ENCODE assay signal across 17 mouse cellular contexts in the genomic region with DNA sequence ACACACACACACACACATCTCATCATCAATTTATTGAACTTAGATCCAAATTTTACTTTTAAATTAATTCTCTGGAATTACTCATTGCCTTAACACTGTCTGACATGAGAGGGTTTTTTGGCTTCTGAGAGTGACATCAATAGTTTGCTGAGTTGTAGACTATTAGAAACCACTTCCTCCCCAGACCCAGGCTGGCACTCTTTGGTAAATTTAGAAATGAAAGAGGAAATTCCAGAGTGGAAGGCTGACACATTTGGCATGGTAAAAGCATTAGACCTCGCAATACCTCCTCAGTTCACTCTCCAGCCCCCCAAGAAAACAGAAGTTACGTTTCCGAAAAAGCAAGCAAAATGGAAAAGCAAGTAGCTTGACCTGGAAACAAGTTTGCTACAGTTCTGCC. TPM values are rescaled to one million over a fixed set of nuclear protein-coding genes. Genes with fewer than 3 reads are reported as not detected.
DNase-seq lines count a peak whose midpoint lies in the region; ATAC-seq and TF ChIP-seq lines count a peak whose summit lies in the region.
"Had no signal": no experiment of that assay in that cellular context is flagged by ENCODE, and none has a peak within 500 bp of the region (broad histone marks: within the 10 kb centered on the region; RNA-seq: fewer than 3 reads in every experiment).

No protein-coding gene starts in this region.

- H3K27ac ChIP-seq in layer of hippocampus, adult 2 months, result peak overlapping the region; percentile 98
- peak overlapping the region; percentile 75 for H3K27ac ChIP-seq in embryonic fibroblast, embryonic 13.5 days (ENCODE audit: insufficient read depth, low read length)
- H3K27ac ChIP-seq in neural tube, embryonic 15.5 days (replicated peaks), result no peak overlapping the region
- H3K27ac ChIP-seq: forebrain, embryonic 13.5 days; hindbrain, embryonic 14.5 days; midbrain, embryonic 12.5 days; neural tube, embryonic 13.5 days had no signal

- WGBS in neural tube, embryonic 15.5 days, result 89% methylated on average over 3 of the region's 3 CpGs

- TF ChIP-seq CTCF in layer of hippocampus, adult 2 months (conservative IDR thresholded peaks at IDR 0.05), result no peak
- TF ChIP-seq CTCF in embryonic fibroblast, embryonic 13.5 days (IDR thresholded peaks at IDR 0.05; ENCODE audit: borderline replicate concordance, insufficient read depth, low read length), result no peak

- peaks cover 38% of the 10 kb centered on the region for H3K4me1 ChIP-seq in embryonic fibroblast, embryonic 13.5 days (ENCODE audit: control insufficient read depth, insufficient read depth, low read length)
- H3K4me1 ChIP-seq in neural tube, embryonic 15.5 days, result peaks cover 12% of the 10 kb centered on the region

- no peaks in the 10 kb centered on the region for H3K9me3 ChIP-seq in neural tube, embryonic 15.5 days (replicated peaks)
- H3K9me3 ChIP-seq: forebrain, embryonic 13.5 days; midbrain, embryonic 12.5 days; neural tube, embryonic 13.5 days had no signal

- no peak overlapping the region for H3K9ac ChIP-seq in neural tube, embryonic 15.5 days (replicated peaks)
- H3K9ac ChIP-seq: forebrain, embryonic 13.5 days; hindbrain, embryonic 14.5 days; midbrain, embryonic 12.5 days; neural tube, embryonic 13.5 days had no signal

- no peaks in the 10 kb centered on the region for H3K36me3 ChIP-seq in myocyte (ENCODE audit: control insufficient read depth, insufficient read depth)
- no peaks in the 10 kb centered on the region for H3K36me3 ChIP-seq in neural tube, embryonic 15.5 days
- H3K36me3 ChIP-seq: midbrain, embryonic 12.5 days; neural tube, embryonic 13.5 days had no signal

- TF ChIP-seq POLR2A in embryonic fibroblast, embryonic 13.5 days (IDR thresholded peaks at IDR 0.05; ENCODE audit: low read depth, low read length), result no peak
- TF ChIP-seq POLR2A in myocyte (IDR thresholded peaks at IDR 0.05; ENCODE audit: insufficient read length, low read depth), result no peak

- H3ac ChIP-seq in myocyte (ENCODE audit: control insufficient read depth, insufficient read length), result no peak overlapping the region

- H3K4me3 ChIP-seq in layer of hippocampus, adult 2 months, result no peak overlapping the region
- H3K4me3 ChIP-seq in embryonic fibroblast, embryonic 13.5 days (ENCODE audit: insufficient read depth, low read length), result no peak overlapping the region
- H3K4me3 ChIP-seq in myocyte, result no peak overlapping the region
- no peak overlapping the region for H3K4me3 ChIP-seq in neural tube, embryonic 15.5 days (replicated peaks)
- H3K4me3 ChIP-seq: forebrain, embryonic 13.5 days; gastrocnemius, adult 2 months; midbrain, embryonic 12.5 days; neural tube, embryonic 13.5 days had no signal

- peak overlapping the region; percentile 64 for H3K4me2 ChIP-seq in myocyte (ENCODE audit: low read depth)
- no peak overlapping the region for H3K4me2 ChIP-seq in neural tube, embryonic 15.5 days
- H3K4me2 ChIP-seq: forebrain, embryonic 13.5 days; hindbrain, embryonic 14.5 days; midbrain, embryonic 12.5 days; neural tube, embryonic 13.5 days had no signal

- no peak for ATAC-seq in neural tube, embryonic 15.5 days (ENCODE audit: low FRiP score)
- ATAC-seq: forebrain, embryonic 13.5 days had no signal

- H3K79me2 ChIP-seq in myocyte (ENCODE audit: control insufficient read depth, insufficient read depth), result peaks cover 94% of the 10 kb centered on the region

- H3K27me3 ChIP-seq in myocyte (ENCODE audit: control insufficient read depth, insufficient read depth, insufficient read length), result no peaks in the 10 kb centered on the region
- no peaks in the 10 kb centered on the region for H3K27me3 ChIP-seq in neural tube, embryonic 15.5 days (replicated peaks)
- H3K27me3 ChIP-seq: forebrain, embryonic 13.5 days; midbrain, embryonic 12.5 days; neural tube, embryonic 13.5 days had no signal

- no peak for DNase-seq in layer of hippocampus, adult 2 months (ENCODE audit: low spot score in 2 of 2)
- DNase-seq in layer of hippocampus, adult 9-10 months (ENCODE audit: low spot score), result no peak
- DNase-seq in Muller cell, postnatal 12 days (ENCODE audit: inconsistent ontology term), result peak; percentile 74
- DNase-seq in testis, postnatal 14 days (ENCODE audit: low spot score), result no peak
- DNase-seq: adrenal gland, postnatal 14 days; cerebellum, adult 11 months; gastrocnemius, adult 2 months; kidney, postnatal 10 days; left cerebral cortex, postnatal 4 days; retina, postnatal 1 day had no signal

TF ChIP-seq in myocyte, 11 proteins besides CTCF, POLR2A, EP300 and RAD21:
- TF ChIP-seq TCF3 (IDR thresholded peaks at IDR 0.05; ENCODE audit: insufficient read length, low read depth) (no peak), POLR2AphosphoS2 (IDR thresholded peaks at IDR 0.05; ENCODE audit: insufficient read length, low read depth) (no peak), SRF (IDR thresholded peaks at IDR 0.05; ENCODE audit: control insufficient read depth, insufficient read length, low read depth) (no peak), REST (IDR thresholded peaks at IDR 0.05; ENCODE audit: insufficient read depth, insufficient read length) (no peak)

RNA-seq across cellular contexts. Expression of gene Cyfip1, which starts 11.2 kb away (rescaled TPM):
- 100 to 1,000 TPM; 117 to 130 TPM for total RNA-seq in layer of hippocampus, adult 2 months (2021)
- polyA plus RNA-seq in embryonic fibroblast, embryonic 13.5 days (2011; ENCODE audit: insufficient read length, low read depth, missing spikeins), result 120 and 125 TPM in 2 replicates
- polyA plus RNA-seq in myocyte (2012; fragmentation: generic; extraction: Trizol), result 53.0 TPM
- 39.0 and 51.2 TPM in 2 replicates for polyA plus RNA-seq in neural tube, embryonic 15.5 days (2015; fragmentation: Nextera tagmentation; extraction: Ambion mirVana)

RNA-seq across cellular contexts. Expression of gene Tubgcp5, which starts 58.8 kb away (rescaled TPM):
- total RNA-seq in layer of hippocampus, adult 2 months (2021), result 10 to 100 TPM; 29.5 to 32.9 TPM
- polyA plus RNA-seq in embryonic fibroblast, embryonic 13.5 days (2011; ENCODE audit: insufficient read length, low read depth, missing spikeins), result 20.2 and 20.6 TPM in 2 replicates
- polyA plus RNA-seq in myocyte (2012; fragmentation: generic; extraction: Trizol), result 2.3 TPM
- polyA plus RNA-seq in neural tube, embryonic 15.5 days (2015; fragmentation: Nextera tagmentation; extraction: Ambion mirVana), result 32.3 and 36.7 TPM in 2 replicates
